Mouse (Mus musculus): ENCODE measurements around the gene Cope. TPM values are rescaled to one million over a fixed set of nuclear protein-coding genes. Genes with fewer than 3 reads are reported as not detected.

Gene Cope
- polyA plus RNA-seq, 1 experiment from 2014 or later, result 366 TPM

DNA sequence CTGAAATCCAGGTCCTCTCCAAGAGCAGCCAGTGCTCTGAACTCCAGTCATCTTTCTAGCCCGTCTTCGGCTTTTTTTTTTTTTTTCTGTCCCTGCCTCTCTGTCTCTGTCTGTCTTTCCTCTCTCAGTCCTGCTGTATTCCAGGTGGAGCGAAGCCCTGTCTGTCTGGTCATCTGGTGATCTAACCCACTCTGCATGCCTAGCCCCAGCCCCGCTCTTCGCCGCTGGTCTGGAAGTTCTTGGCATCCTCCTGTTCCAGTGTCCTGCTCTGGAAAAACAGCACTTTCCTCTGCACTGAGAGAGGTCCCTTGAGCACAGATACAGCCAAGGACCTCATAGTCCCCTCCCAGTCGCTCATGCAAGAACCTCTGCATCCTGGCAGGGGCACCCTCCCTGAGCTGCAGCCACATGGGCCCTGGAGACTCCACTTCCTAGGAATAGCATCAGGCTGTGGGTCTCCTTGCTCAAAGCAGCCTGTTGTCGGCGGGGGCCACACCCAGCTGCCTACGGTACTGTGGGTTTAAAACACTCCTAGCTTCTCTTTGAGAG is 59.2 kb downstream of the Cope start:
- no peaks in the 10 kb centered on the region for H3K27me3 ChIP-seq (ENCODE audit: control insufficient read depth, insufficient read depth, low read length)

More for the DNA sequence above, 59.2 kb downstream of the Cope start:
- Histone ChIP-seq H3K4me3 (ENCODE audit: low read depth, low read length) (no peak overlapping the region), H3K9me3 (ENCODE audit: control insufficient read depth, low read length) (no peaks in the 10 kb centered on the region), H3K4me2 (replicated peaks; ENCODE audit: low read depth) (no peak overlapping the region), H3K9ac (ENCODE audit: low read length) (no peak overlapping the region), H3K27ac (replicated peaks) (no peak overlapping the region), H3K4me1 (replicated peaks; ENCODE audit: control insufficient read depth, insufficient read depth) (no peaks in the 10 kb centered on the region), H3K36me3 (ENCODE audit: control insufficient read depth, insufficient read depth, low read length) (no peaks in the 10 kb centered on the region)
- TF ChIP-seq EP300 (optimal IDR thresholded peaks at IDR 0.05), result no peak
- no peak for DNase-seq (ENCODE audit: low spot score)
- no peak for ATAC-seq (ENCODE audit: low FRiP score, low TSS enrichment)
- WGBS, result 70% methylated on average over 10 of the region's 10 CpGs

Other genes with a start within 250 kb of the Cope start
- 1.0 and 1.5 TPM in 2 replicates for gene Tm6sf2, start 229.6 kb upstream of the Cope start, polyA plus RNA-seq (2015; fragmentation: Nextera tagmentation; extraction: Ambion mirVana)
- gene Hapln4, start 219.1 kb upstream of the Cope start, polyA plus RNA-seq (2015; fragmentation: Nextera tagmentation; extraction: Ambion mirVana), result 0.02 and 0.10 TPM in 2 replicates
- gene Ncan, start 181.6 kb upstream of the Cope start, polyA plus RNA-seq (2015; fragmentation: Nextera tagmentation; extraction: Ambion mirVana), result 0.17 and 0.27 TPM in 2 replicates
- gene Nr2c2ap, start 171.2 kb upstream of the Cope start, polyA plus RNA-seq (2015; fragmentation: Nextera tagmentation; extraction: Ambion mirVana), result 31.9 and 33.6 TPM in 2 replicates
- gene Rfxank, start 163.4 kb upstream of the Cope start, polyA plus RNA-seq (2015; fragmentation: Nextera tagmentation; extraction: Ambion mirVana), result 8.9 and 9.8 TPM in 2 replicates
- 30.1 and 30.5 TPM in 2 replicates for gene Borcs8, start 163.0 kb upstream of the Cope start, polyA plus RNA-seq (2015; fragmentation: Nextera tagmentation; extraction: Ambion mirVana)
- 0.10 TPM in 1 of 2 replicates, not detected in the other for gene Mef2b, start 162.8 kb upstream of the Cope start, polyA plus RNA-seq (2015; fragmentation: Nextera tagmentation; extraction: Ambion mirVana)
- 38.2 and 40.8 TPM in 2 replicates for gene Tmem161a, start 130.2 kb upstream of the Cope start, polyA plus RNA-seq (2015; fragmentation: Nextera tagmentation; extraction: Ambion mirVana)
- gene Slc25a42, start 90.2 kb upstream of the Cope start, polyA plus RNA-seq (2015; fragmentation: Nextera tagmentation; extraction: Ambion mirVana), result 3.1 and 4.5 TPM in 2 replicates
- 7.8 and 9.0 TPM in 2 replicates for gene Sugp2, start 68.3 kb upstream of the Cope start, polyA plus RNA-seq (2015; fragmentation: Nextera tagmentation; extraction: Ambion mirVana)
- 11.9 and 12.9 TPM in 2 replicates for gene Armc6, start 68.1 kb upstream of the Cope start, polyA plus RNA-seq (2015; fragmentation: Nextera tagmentation; extraction: Ambion mirVana)
- 13.8 and 17.5 TPM in 2 replicates for gene Homer3, start 19.7 kb upstream of the Cope start, polyA plus RNA-seq (2015; fragmentation: Nextera tagmentation; extraction: Ambion mirVana)
- gene Ddx49, start within 50 bp of the Cope start, polyA plus RNA-seq (2015; fragmentation: Nextera tagmentation; extraction: Ambion mirVana), result 35.0 and 36.0 TPM in 2 replicates
- gene Cers1, start 13.3 kb downstream of the Cope start, polyA plus RNA-seq (2015; fragmentation: Nextera tagmentation; extraction: Ambion mirVana), result 2.0 and 2.6 TPM in 2 replicates
- gene Gdf1, start 27.3 kb downstream of the Cope start, polyA plus RNA-seq (2015; fragmentation: Nextera tagmentation; extraction: Ambion mirVana), result 0.53 TPM in 2 replicates
- gene Upf1, start 50.8 kb downstream of the Cope start, polyA plus RNA-seq (2015; fragmentation: Nextera tagmentation; extraction: Ambion mirVana), result 9.5 and 9.6 TPM in 2 replicates
- 0.15 and 0.42 TPM in 2 replicates for gene Comp, start 71.0 kb downstream of the Cope start, polyA plus RNA-seq (2015; fragmentation: Nextera tagmentation; extraction: Ambion mirVana)
- 8.0 and 8.4 TPM in 2 replicates for gene Crtc1, start 137.1 kb downstream of the Cope start, polyA plus RNA-seq (2015; fragmentation: Nextera tagmentation; extraction: Ambion mirVana)
- gene Klhl26, start 174.4 kb downstream of the Cope start, polyA plus RNA-seq (2015; fragmentation: Nextera tagmentation; extraction: Ambion mirVana), result 10.4 and 12.4 TPM in 2 replicates
- gene Tmem59l, start 184.8 kb downstream of the Cope start, polyA plus RNA-seq (2015; fragmentation: Nextera tagmentation; extraction: Ambion mirVana), result 2.4 and 2.8 TPM in 2 replicates
- 5.8 and 6.5 TPM in 2 replicates for gene Crlf1, start 190.6 kb downstream of the Cope start, polyA plus RNA-seq (2015; fragmentation: Nextera tagmentation; extraction: Ambion mirVana)
- 119 and 122 TPM in 2 replicates for gene Rex1bd, start 204.2 kb downstream of the Cope start, polyA plus RNA-seq (2015; fragmentation: Nextera tagmentation; extraction: Ambion mirVana)
- 951 and 966 TPM in 2 replicates for gene Uba52, start 208.3 kb downstream of the Cope start, polyA plus RNA-seq (2015; fragmentation: Nextera tagmentation; extraction: Ambion mirVana)
- 179 and 188 TPM in 2 replicates for gene Fkbp8, start 225.2 kb downstream of the Cope start, polyA plus RNA-seq (2015; fragmentation: Nextera tagmentation; extraction: Ambion mirVana)
- gene Kxd1, start 225.4 kb downstream of the Cope start, polyA plus RNA-seq (2015; fragmentation: Nextera tagmentation; extraction: Ambion mirVana), result 47.1 and 54.6 TPM in 2 replicates
- 11.1 and 13.5 TPM in 2 replicates for gene Ell, start 236.9 kb downstream of the Cope start, polyA plus RNA-seq (2015; fragmentation: Nextera tagmentation; extraction: Ambion mirVana)